Mouse (Mus musculus) ovary, postnatal 10 days (tissue): ENCODE data around the gene Pth2.
"Not testable (repeated sequence)": the region's sequence is repeated elsewhere in the genome, so short reads cannot be mapped to it uniquely, and the experiment has no call there.

Experiments used
- DNase-seq: peaks from one replicate; pipeline ENCODE4 v3.0.0; 2022; ENCODE audit warnings: low spot score

Pth2 gene

DNA sequence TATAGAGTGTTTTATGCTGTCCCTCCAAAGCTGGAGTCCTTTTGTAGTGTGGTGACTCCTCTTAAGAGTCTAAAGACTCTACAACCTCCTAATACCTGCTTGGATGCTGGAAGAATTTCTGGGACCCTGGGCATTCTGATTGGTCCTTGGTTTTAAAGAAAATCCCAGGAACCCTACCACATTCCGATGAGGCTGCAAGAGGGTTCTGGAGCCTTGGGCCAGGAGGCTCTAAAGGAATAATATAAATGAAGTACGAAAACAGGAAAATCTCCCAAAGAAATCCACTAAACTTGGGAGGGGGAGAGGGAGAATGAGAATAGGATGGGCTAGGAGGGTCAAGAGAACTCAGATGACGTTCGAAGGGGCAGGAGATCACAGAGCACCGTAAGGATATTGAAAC, 27.2 kb upstream of the Pth2 start:
- no peak for DNase-seq

DNA sequence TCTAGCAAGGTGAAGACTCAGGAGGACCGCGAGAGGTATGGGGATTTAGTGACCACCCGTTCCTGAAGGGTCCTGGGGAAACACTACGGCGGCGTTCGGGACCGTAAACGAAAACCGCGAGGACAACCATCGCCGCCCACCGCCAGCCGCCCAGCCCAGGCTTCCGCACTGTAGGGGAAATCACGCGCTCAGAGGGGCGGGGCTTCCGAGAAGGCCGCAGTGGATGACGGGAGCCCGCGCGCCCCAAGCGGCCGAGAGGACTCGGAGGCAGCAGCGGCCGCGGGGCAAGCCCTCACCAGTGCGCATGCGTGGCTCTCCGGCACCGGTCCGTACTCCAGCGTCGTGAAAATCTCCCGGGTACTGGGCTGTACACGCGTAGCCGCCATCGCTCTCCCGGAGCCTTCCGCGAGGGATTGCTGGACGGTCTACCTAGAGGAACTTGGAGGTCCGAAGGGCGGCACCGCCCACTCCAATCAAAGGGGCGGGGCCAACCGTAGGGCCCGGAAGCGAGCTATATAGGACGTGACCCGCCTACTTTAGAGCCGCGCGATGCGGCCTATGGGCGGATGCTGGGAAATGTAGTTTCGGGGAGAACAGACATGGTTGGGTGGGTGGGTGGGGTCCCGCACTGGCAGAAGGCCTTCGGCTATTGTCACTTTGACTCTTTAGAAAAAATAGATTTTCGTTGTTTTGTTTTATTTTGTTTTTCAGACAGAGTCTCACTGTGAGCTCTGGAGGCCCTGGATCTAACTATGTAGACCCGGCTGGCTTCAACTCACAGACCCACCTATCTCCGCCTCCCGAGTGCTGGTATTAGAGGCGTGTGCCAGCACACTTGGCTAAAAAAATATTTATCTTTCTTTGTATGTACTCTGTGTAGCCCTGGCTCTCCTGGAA, 26.5 kb upstream of the Pth2 start, which contains the start of the genes Pih1d1 and Aldh16a1:
Gene Pih1d1, plus strand, starts transcription at position 208 of the 897 bp plus-strand sequence.
Gene Aldh16a1, minus strand, starts transcription at position 489 of the 897 bp plus-strand sequence.
- DNase-seq, result peak; percentile 98

DNA sequence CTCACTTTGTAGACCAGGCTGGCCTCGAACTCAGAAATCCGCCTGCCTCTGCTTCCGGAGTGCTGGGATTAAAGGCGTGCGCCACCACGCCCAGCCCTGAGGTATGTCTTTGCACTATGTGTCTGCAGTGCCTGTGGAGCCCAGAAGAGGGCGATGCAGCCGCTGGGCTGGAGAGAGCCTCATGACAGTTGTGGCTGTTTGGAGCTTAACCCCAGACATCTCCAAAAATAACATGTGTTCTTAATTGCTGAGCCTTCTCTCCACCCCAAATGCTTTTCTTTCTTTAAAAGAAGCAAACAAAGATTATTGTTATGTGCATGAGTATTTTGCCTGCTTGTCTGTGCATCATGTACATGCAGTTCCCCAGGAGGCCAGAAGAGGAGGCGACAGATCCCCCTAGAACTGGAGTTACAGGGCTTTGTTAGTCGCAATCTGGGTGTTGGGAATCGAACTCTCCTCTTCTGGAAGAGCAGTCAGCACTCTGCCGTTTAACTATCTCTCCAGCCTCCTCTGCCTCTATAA, 25.7 kb upstream of the Pth2 start:
- peak; percentile 25 for DNase-seq

DNA sequence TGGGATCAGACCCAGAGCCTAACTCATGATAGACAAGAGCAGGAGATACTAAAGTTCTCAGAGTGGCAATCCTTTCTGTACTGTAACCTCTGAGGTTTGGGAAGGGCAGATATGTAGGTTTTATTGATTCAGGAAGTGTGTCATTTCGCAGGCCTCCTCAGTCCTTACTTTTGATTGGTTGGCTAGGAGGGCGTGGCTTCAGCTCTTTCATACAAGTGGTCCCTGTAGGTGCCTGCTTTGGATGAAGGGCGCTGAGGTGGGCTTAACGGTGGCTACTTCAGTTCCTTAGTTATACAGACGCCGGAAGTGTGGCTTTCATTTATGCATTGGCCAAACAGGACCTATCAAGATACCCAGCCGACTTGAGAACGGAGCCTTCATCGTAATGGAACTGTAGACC, 25.2 kb upstream of the Pth2 start:
- no peak for DNase-seq

DNA sequence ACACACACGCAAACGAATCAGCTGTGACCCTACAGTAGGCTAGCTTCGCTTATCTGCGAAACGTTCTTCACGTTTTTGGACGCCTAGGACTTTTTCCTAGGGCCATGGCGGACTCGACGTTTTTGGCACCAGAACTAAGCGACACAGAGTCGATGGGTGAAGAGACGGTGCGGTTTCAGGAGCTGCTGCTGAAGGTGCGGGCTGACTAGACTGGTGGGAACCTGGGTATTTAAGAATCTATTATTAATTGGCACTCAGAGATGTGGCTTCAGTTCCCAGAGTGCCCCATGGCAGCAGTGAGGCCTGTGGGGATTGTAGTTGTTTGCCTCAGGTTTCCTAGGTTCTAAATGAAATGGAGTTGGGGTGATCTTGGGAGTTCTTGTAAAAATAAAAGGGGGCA, 24.6 kb upstream of the Pth2 start:
- DNase-seq, result no peak

DNA sequence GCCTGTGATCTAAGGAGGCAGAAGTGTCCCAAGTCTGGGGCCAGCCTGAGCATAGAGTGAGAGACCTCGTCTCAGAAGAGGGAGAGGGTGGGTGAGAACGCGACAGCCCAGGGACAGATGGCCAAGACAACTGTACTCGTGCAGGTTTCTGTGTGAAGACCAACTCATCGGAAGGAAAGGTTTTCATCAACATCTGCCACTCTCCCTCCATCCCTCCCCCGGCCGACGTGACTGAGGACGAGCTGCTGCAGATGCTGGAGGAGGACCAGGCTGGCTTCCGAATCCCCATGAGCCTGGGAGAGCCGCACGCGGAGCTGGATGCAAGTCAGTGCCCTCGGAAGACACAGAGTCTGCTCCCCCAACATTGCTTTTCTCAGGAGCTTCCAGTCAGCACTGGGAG, 23.3 kb upstream of the Pth2 start:
- DNase-seq, result no peak

DNA sequence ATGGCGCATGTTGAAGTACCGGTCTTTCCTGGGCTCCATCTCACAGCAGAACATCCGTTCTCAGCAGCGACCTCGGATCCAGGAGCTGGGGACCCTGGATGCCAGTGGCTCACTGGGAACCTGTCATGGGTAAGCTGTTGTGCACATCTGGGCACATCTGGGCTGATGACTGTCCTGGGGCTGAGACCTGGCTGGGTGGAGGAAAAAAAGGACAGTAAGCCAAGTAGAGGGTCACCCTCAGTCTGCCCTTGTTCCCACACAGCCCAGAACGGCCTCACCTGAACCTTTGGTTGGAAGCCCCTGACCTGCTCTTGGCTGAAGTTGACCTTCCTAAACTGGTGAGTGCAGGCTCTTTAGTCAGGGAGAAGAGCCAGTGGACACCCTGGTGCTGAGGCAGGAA, 21.8 kb upstream of the Pth2 start:
- DNase-seq, result no peak

DNA sequence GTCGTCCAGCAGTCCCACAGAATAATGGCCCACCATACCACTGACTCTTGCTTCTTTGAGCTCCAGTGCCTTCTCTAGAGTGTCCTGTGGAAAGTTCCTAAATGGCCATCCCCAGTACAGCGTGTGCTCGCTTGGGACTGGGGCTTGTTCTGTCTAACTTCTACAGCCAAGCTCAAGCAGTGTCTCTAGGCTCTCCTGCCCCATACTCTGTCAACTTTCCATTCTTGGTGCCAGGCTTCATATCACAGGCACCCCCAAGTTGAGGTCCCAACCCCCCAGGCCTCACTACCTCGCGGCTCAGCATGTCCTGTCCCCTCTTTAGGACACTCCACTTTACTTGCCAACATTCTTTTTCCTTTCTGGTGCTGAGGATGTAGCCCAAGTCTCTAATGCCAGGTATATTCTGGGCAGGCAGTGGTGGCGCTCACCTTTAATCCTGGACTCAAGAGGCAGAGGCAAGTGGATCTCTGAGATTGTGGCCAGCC, 20.4 kb upstream of the Pth2 start:
- no peak for DNase-seq

DNA sequence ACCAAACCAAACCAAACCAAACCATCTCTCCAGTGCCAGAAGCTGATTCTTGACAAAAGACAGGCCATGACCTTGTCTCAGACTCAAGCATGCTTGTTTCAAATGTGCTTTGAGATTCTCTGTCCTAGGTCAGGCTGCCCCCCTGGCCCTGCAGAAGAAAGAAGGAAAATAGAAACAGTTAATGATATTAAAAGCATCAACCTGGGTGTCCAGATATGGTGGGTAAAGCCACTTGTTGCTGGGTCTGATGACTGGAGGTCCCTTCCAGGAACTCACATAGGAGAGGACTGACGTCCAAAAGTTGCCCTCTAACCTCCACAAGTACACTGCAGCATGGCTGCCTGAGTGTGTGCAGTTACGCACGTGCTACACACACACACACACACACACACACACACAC, 19.9 kb upstream of the Pth2 start:
- no peak for DNase-seq

DNA sequence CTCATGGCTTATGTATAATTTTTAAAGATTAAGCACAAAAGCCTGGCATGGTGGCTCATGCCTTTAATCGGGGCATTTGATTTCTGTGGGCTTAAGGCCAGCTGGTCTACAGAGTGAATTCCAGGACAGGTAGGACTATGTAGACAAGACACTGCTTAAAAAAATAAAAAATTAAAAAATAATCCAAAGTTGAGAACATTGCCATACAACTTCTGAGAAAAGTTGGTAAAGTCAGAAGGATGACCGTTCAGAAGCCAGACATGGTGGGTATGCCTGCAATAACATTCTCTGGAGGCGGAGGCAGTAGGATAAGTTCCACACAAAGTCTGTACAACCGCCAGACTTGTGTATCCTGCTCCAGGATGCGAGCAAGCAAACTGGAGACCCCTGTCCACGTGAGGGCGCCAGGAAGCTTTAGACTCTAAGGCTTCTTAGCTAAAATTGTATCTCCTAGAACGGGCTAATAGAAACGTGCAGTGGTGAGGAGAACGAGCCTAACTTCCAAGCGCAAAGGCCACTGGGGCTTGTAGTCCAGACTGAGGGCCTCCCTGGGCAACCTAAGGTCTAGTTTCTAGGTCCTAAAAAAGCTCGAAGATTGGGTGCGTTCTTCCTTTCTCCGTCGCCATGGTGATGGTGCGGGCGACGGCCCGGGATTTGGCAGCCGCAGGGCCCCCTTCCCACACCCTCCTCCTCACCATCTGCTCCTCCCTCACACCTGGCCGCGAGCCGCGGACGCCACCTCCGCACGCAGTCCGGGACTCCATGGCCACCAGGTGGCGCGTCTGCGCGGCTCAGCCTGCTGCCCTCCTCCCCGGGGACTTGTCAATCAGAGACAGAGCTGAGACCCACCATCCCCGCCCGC, 19.0 kb upstream of the Pth2 start:
- DNase-seq, result peak; percentile 87

DNA sequence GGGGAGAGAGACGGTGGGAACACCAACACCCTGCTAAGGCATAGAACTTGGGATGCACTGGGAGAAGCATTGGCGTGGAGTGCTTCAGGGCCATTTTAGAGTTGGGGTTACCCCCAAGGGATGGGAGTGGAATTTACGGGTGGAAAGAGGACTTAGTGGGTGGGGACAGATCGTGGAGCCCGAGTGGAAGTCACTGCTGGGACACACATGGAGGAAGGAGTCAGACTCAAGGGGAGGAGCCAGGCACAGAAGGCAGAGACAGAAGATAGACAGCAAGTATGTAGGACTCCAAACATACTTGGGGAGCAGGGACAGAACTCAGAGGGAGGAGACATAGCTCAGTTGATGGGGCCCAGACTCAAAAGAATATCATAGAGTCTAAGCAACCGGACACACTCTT, 18.2 kb upstream of the Pth2 start:
- DNase-seq, result no peak

DNA sequence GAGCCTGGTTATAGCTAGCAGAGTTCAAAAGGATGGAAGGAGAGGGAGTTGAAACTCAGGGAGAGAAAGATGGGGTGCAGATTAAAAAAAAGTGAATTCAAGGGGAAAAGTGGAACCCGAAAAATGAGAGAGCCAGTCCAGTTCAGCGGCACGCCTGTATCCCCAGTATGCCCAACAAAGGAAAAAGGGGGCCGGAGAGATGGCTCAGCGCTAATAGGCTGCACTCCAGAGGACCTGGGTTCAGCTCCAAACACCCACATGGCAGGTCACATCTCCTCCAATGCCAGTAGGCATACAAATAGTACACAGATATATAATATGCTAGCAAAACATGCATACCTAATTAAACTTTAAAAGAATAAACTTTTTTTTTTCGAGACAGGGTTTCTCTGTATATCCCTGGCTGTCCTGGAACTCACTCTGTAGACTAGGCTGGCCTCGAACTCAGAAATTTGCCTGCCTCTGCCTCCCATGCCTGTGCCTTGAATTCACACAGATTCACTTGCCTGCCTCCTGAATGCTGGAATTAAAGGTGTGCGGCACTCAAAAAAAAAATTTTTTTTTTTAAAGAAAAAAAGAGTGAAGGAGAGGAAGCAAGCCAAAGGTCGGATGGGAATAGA, 17.7 kb upstream of the Pth2 start:
- DNase-seq, result no peak

DNA sequence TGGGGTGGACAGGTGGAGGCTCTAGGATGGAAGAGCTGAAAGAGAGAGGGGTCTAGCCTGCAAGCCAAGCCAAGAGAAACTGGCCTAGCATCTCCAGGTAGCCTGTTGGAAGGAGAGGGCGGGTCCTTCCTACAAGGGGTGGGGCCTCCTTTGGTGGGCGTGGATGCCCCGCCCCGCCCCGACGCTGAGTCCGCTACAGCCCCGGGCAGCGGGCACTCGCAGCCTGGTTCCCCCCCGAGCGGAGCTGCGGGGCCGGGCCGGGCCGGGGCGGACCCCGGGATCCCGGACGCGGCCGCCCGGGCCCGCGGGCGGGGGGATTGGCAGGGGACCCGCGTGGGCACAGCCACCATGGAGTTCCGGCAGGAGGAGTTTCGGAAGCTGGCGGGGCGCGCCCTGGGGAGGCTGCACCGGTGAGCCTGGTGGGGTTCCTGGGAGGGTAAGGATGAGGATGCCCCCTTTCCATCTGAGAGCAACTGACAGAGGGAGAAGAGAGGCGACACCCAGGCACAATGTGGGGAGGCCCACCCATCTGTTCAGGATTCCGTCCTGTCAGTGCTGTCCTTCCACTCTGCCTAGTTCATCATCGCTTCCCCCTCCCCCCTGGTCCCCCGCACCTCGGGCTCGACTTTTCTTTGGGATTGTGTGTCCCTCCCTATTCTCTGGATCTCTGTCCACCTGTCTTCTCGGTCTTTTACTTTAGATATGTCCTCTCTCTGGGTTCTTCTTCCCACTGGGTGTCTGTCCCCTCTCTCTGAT, 16.9 kb upstream of the Pth2 start, which contains the start of gene Slc17a7:
Gene Slc17a7, plus strand, starts transcription at position 215 of the 756 bp plus-strand sequence.
- no peak for DNase-seq

DNA sequence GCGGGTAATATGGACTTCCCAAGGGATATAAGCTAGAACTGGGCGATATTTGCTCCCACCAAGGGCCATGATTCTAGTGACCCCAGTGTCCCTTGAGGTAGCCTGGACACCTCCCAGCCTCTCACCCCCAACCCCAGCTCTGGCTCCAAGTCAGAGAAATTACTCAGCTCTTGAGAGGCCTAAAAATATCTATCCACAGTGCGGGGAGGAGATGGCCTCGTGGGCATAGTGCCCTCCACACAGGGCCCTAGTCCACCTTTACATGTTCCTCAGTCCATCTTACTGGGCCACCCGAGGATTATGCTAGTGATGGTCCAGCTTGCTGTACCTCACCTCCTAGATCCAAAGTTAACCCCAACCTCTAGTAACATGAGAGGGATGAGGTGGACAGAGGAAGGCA, 16.0 kb upstream of the Pth2 start:
- DNase-seq, result no peak

DNA sequence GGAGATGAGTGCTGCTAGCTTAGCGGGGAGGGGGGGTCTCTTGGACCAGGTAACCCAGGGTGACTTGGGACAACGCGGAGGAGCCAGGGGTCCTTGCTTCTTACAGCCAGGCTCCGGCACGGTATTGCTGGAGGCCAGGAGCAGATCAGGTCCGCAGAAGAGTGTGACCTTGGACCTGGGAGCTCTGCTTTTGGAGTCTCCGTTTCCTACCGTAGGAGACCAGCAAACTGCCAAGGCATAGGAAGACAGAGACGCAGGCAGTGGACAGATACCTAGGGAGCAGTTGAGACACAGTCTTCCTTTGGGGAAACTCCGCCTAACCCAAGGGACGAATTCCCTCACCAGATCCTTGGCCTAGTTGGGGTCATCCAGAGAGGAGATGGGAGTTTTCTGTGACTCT, 15.1 kb upstream of the Pth2 start:
- DNase-seq, result no peak

DNA sequence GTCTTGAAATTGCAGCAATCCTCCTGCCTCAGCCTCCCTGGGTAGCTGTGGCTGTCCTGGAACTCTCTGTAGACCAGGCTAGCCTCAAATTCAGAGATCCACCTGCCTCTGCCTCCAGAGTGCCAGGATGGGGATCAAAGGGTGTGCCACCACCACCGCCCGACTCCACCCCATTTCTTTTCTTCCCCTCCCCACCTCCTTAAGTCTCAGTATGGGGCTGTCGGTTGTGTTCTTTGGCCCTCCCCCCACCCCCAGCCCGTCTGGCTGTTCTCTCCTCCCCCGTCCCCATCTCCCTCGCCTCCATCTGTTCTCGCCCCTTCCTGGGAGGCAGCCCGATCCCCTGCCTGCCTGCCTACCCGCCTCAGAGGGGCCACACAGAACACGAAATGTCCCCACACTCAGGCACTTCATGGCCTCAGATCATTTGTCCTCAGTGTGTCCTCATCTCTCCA, 13.8 kb upstream of the Pth2 start:
- no peak for DNase-seq

DNA sequence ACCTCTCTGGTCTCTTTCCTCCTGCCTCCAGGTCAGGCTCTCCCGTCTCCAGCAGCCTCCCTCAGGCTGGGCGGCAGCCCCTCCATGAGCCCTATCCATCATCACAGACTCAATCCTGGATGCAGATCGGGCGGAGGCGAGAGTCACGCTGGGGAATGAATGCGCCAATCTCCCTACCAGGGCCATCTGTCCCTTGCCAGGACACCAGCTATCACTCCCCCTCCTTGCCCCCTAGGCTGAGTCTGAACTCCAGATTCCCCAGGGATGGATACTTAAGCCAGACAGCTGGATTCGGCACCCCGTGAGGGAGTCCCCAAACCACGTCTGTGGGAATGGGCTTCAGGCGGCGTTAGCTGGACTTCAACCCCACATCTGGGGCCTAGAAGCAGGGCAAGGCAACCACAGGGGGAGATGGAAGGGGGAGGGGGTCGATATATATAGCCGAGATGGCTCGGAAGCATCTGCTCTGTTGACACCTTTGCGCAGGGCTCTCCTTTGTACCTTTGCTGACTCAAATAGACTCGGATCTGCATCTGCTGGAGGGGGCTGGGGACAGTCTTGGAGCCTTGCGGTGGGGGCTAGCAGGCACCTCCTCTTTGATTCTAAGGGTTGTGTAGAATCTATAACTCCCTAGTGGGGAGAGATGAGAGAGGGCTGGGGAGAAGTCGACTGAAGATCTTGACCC, 12.9 kb upstream of the Pth2 start:
- no peak for DNase-seq

DNA sequence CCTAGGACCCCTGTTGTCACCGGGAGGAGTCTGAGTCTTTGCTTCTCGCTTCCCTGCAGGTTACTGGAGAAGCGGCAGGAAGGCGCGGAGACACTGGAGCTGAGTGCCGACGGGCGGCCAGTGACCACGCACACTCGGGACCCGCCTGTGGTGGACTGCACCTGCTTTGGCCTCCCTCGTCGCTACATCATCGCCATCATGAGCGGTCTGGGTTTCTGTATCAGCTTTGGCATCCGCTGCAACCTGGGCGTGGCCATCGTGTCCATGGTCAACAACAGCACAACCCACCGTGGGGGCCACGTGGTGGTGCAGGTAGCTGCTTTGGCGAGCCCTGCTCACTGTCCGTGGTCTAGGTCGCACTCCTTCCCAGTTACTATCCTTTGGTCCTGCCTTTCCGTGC, 12.1 kb upstream of the Pth2 start:
- no peak for DNase-seq

DNA sequence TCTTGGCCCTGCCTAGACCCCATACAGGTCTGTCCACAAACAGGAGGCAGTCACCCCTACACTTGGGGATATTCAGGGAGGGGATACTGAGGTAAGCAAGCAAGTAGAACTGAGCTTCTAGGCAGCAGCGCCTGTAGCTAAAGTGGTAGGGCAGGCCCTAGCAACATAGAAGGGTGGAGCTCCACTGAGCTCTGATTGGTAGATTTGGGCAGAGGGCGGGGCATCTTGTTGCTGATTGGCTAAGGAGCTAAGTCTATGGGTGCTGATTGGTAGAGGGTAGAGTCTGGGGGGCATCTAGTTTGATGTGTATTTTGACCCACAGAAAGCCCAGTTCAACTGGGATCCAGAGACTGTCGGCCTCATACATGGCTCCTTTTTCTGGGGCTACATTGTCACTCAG, 11.3 kb upstream of the Pth2 start:
- no peak for DNase-seq

DNA sequence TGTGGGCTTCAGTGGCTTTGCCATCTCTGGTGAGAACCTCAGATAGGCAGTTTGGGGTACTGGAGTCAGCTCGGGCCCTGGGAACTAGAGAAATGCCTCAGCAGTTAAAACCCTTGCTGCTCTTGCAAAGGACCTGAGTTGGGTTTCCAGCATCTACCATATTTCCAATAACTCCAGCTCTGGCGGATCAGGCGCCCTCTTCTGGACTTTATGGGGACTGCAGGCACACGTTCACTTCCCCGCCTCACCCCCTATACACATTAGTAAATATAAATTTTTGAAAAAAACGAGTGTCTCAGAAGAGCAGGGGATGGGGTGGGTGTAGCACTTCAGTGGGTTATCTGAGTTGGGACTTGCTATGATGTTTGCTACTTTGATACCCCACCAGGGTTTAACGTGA, 7.8 kb upstream of the Pth2 start:
- DNase-seq, result no peak

DNA sequence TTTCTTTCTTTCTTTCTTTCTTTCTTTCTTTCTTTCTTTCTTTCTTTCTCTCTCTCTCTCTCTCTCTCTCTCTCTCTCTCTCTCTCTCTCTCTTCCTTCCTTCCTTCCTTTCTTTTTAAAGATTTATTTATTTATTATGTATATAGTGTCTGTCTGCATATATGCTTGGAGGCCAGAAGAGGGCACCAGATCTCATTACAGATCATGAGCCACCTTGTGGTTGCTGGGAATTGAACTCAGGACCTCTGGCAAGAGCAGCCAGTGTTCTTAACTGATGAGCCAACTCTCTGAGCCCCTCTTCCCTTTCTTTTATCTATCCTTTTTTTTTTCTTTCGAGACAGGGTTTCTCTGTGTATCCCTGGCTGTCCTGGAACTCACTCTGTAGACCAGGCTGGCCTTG, 7.0 kb upstream of the Pth2 start:
- not testable (repeated sequence) for DNase-seq
